Mouse (Mus musculus): ENCODE results near the gene Limch1. TPM values are rescaled to one million over a fixed set of nuclear protein-coding genes. Genes with fewer than 3 reads are reported as not detected.

Gene Limch1
- polyA plus RNA-seq, 1 experiment from 2014 or later, result 1.5 TPM

- Histone ChIP-seq H3K4me1 (ENCODE audit: control insufficient read depth, low read depth, low read length) (no peaks in the 10 kb centered on the region), H3K27me3 (ENCODE audit: control insufficient read depth, insufficient read depth, low read depth, low read length) (no peaks in the 10 kb centered on the region), H3K27ac (ENCODE audit: low read length) (no peak overlapping the region), H3K36me3 (ENCODE audit: control insufficient read depth, insufficient read depth) (no peaks in the 10 kb centered on the region), H3K9ac (ENCODE audit: low read depth, low read length) (no peak overlapping the region), H3K4me3 (ENCODE audit: low read depth, low read length) (no peak overlapping the region), H3K9me3 (replicated peaks; ENCODE audit: control insufficient read depth, low read length) (no peaks in the 10 kb centered on the region), H3K4me2 (ENCODE audit: low read depth, low read length) (no peak overlapping the region)
- 58% methylated on average over 6 of the region's 6 CpGs for WGBS (ENCODE audit: insufficient replicate concordance)
- ATAC-seq (ENCODE audit: low read depth), result no peak
These were observed 183.7 kb downstream of the Limch1 start for GRCm38 (mm10) chr5:66929291-66929690.

- no peaks in the 10 kb centered on the region for H3K9me3 ChIP-seq (replicated peaks; ENCODE audit: control insufficient read depth, low read length)
- no peaks in the 10 kb centered on the region for H3K4me1 ChIP-seq (ENCODE audit: control insufficient read depth, low read depth, low read length)
- 65% methylated on average over 10 of the region's 10 CpGs for WGBS (ENCODE audit: insufficient replicate concordance)
- H3K36me3 ChIP-seq (ENCODE audit: control insufficient read depth, insufficient read depth), result no peaks in the 10 kb centered on the region
- H3K9ac ChIP-seq (ENCODE audit: low read depth, low read length), result no peak overlapping the region
- ATAC-seq (ENCODE audit: low read depth), result no peak
- no peak overlapping the region for H3K4me2 ChIP-seq (ENCODE audit: low read depth, low read length)
- no peaks in the 10 kb centered on the region for H3K27me3 ChIP-seq (ENCODE audit: control insufficient read depth, insufficient read depth, low read depth, low read length)
- no peak overlapping the region for H3K4me3 ChIP-seq (ENCODE audit: low read depth, low read length)
- no peak overlapping the region for H3K27ac ChIP-seq (ENCODE audit: low read length)
These were observed 187.6 kb downstream of the Limch1 start for GRCm38 (mm10) chr5:66933134-66933804.

GRCm38 (mm10) chr5:66934585-66934984 is 189.0 kb downstream of the Limch1 start:
- H3K9me3 ChIP-seq (replicated peaks; ENCODE audit: control insufficient read depth, low read length), result no peaks in the 10 kb centered on the region
- no peak overlapping the region for H3K9ac ChIP-seq (ENCODE audit: low read depth, low read length)
- WGBS (ENCODE audit: insufficient replicate concordance), result 59% methylated on average over 3 of the region's 3 CpGs
- H3K4me1 ChIP-seq (ENCODE audit: control insufficient read depth, low read depth, low read length), result no peaks in the 10 kb centered on the region
- H3K27ac ChIP-seq (ENCODE audit: low read length), result no peak overlapping the region
- H3K4me3 ChIP-seq (ENCODE audit: low read depth, low read length), result no peak overlapping the region
- no peak for ATAC-seq (ENCODE audit: low read depth)
- H3K4me2 ChIP-seq (ENCODE audit: low read depth, low read length), result no peak overlapping the region
- no peaks in the 10 kb centered on the region for H3K27me3 ChIP-seq (ENCODE audit: control insufficient read depth, insufficient read depth, low read depth, low read length)
- H3K36me3 ChIP-seq (ENCODE audit: control insufficient read depth, insufficient read depth), result no peaks in the 10 kb centered on the region

- Histone ChIP-seq H3K36me3 (ENCODE audit: control insufficient read depth, insufficient read depth) (no peaks in the 10 kb centered on the region), H3K9ac (ENCODE audit: low read depth, low read length) (no peak overlapping the region), H3K4me1 (ENCODE audit: control insufficient read depth, low read depth, low read length) (no peaks in the 10 kb centered on the region), H3K4me3 (ENCODE audit: low read depth, low read length) (no peak overlapping the region), H3K9me3 (replicated peaks; ENCODE audit: control insufficient read depth, low read length) (no peaks in the 10 kb centered on the region), H3K4me2 (ENCODE audit: low read depth, low read length) (no peak overlapping the region), H3K27ac (ENCODE audit: low read length) (no peak overlapping the region), H3K27me3 (ENCODE audit: control insufficient read depth, insufficient read depth, low read depth, low read length) (no peaks in the 10 kb centered on the region)
- no peak for ATAC-seq (ENCODE audit: low read depth)
- 56% methylated on average over 9 of the region's 9 CpGs for WGBS (ENCODE audit: insufficient replicate concordance)
These were observed 191.7 kb downstream of the Limch1 start for GRCm38 (mm10) chr5:66937376-66937775.

GRCm38 (mm10) chr5:66941710-66942450 is 196.3 kb downstream of the Limch1 start:
- no peak overlapping the region for H3K27ac ChIP-seq (ENCODE audit: low read length)
- no peak overlapping the region for H3K4me2 ChIP-seq (ENCODE audit: low read depth, low read length)
- no peak overlapping the region for H3K4me3 ChIP-seq (ENCODE audit: low read depth, low read length)
- no peak for ATAC-seq (ENCODE audit: low read depth)
- no peaks in the 10 kb centered on the region for H3K4me1 ChIP-seq (ENCODE audit: control insufficient read depth, low read depth, low read length)
- H3K27me3 ChIP-seq (ENCODE audit: control insufficient read depth, insufficient read depth, low read depth, low read length), result no peaks in the 10 kb centered on the region
- WGBS (ENCODE audit: insufficient replicate concordance), result 28% methylated on average over 8 of the region's 8 CpGs
- H3K9me3 ChIP-seq (replicated peaks; ENCODE audit: control insufficient read depth, low read length), result no peaks in the 10 kb centered on the region
- no peaks in the 10 kb centered on the region for H3K36me3 ChIP-seq (ENCODE audit: control insufficient read depth, insufficient read depth)
- H3K9ac ChIP-seq (ENCODE audit: low read depth, low read length), result no peak overlapping the region

GRCm38 (mm10) chr5:66942922-66943321 is 197.3 kb downstream of the Limch1 start:
- H3K4me1 ChIP-seq (ENCODE audit: control insufficient read depth, low read depth, low read length), result no peaks in the 10 kb centered on the region
- H3K4me2 ChIP-seq (ENCODE audit: low read depth, low read length), result no peak overlapping the region
- H3K36me3 ChIP-seq (ENCODE audit: control insufficient read depth, insufficient read depth), result no peaks in the 10 kb centered on the region
- no peak overlapping the region for H3K27ac ChIP-seq (ENCODE audit: low read length)
- no peaks in the 10 kb centered on the region for H3K9me3 ChIP-seq (replicated peaks; ENCODE audit: control insufficient read depth, low read length)
- 51% methylated on average over 2 of the region's 2 CpGs for WGBS (ENCODE audit: insufficient replicate concordance)
- no peak for ATAC-seq (ENCODE audit: low read depth)
- no peak overlapping the region for H3K4me3 ChIP-seq (ENCODE audit: low read depth, low read length)
- no peaks in the 10 kb centered on the region for H3K27me3 ChIP-seq (ENCODE audit: control insufficient read depth, insufficient read depth, low read depth, low read length)
- no peak overlapping the region for H3K9ac ChIP-seq (ENCODE audit: low read depth, low read length)

GRCm38 (mm10) chr5:66943521-66943920 is 197.9 kb downstream of the Limch1 start:
- Histone ChIP-seq H3K4me1 (ENCODE audit: control insufficient read depth, low read depth, low read length) (no peaks in the 10 kb centered on the region), H3K27ac (ENCODE audit: low read length) (no peak overlapping the region), H3K4me3 (ENCODE audit: low read depth, low read length) (no peak overlapping the region), H3K4me2 (ENCODE audit: low read depth, low read length) (no peak overlapping the region), H3K9me3 (replicated peaks; ENCODE audit: control insufficient read depth, low read length) (no peaks in the 10 kb centered on the region), H3K27me3 (ENCODE audit: control insufficient read depth, insufficient read depth, low read depth, low read length) (no peaks in the 10 kb centered on the region), H3K9ac (ENCODE audit: low read depth, low read length) (no peak overlapping the region), H3K36me3 (ENCODE audit: control insufficient read depth, insufficient read depth) (no peaks in the 10 kb centered on the region)
- ATAC-seq (ENCODE audit: low read depth), result no peak
- WGBS (ENCODE audit: insufficient replicate concordance), result 66% methylated on average over 7 of the region's 7 CpGs

GRCm38 (mm10) chr5:66947958-66948357 is 202.3 kb downstream of the Limch1 start:
- ATAC-seq (ENCODE audit: low read depth), result no peak
- Histone ChIP-seq H3K4me3 (ENCODE audit: low read depth, low read length) (no peak overlapping the region), H3K27ac (ENCODE audit: low read length) (no peak overlapping the region), H3K9ac (ENCODE audit: low read depth, low read length) (no peak overlapping the region), H3K27me3 (ENCODE audit: control insufficient read depth, insufficient read depth, low read depth, low read length) (no peaks in the 10 kb centered on the region), H3K4me2 (ENCODE audit: low read depth, low read length) (no peak overlapping the region), H3K36me3 (ENCODE audit: control insufficient read depth, insufficient read depth) (no peaks in the 10 kb centered on the region), H3K9me3 (replicated peaks; ENCODE audit: control insufficient read depth, low read length) (no peaks in the 10 kb centered on the region), H3K4me1 (ENCODE audit: control insufficient read depth, low read depth, low read length) (no peaks in the 10 kb centered on the region)
- WGBS (ENCODE audit: insufficient replicate concordance), result 62% methylated on average over 6 of the region's 6 CpGs

GRCm38 (mm10) chr5:66949098-66949692 is 203.6 kb downstream of the Limch1 start:
- Histone ChIP-seq H3K4me1 (ENCODE audit: control insufficient read depth, low read depth, low read length) (no peaks in the 10 kb centered on the region), H3K9me3 (replicated peaks; ENCODE audit: control insufficient read depth, low read length) (no peaks in the 10 kb centered on the region), H3K4me3 (ENCODE audit: low read depth, low read length) (no peak overlapping the region), H3K4me2 (ENCODE audit: low read depth, low read length) (no peak overlapping the region), H3K9ac (ENCODE audit: low read depth, low read length) (no peak overlapping the region), H3K27me3 (ENCODE audit: control insufficient read depth, insufficient read depth, low read depth, low read length) (no peaks in the 10 kb centered on the region), H3K36me3 (ENCODE audit: control insufficient read depth, insufficient read depth) (no peaks in the 10 kb centered on the region), H3K27ac (ENCODE audit: low read length) (no peak overlapping the region)
- ATAC-seq (ENCODE audit: low read depth), result no peak
- WGBS (ENCODE audit: insufficient replicate concordance), result 64% methylated on average over 8 of the region's 8 CpGs
